Mouse (Mus musculus) heart, postnatal 4 days (tissue): ENCODE data around the gene Slc16a8. TPM values are rescaled to one million over a fixed set of nuclear protein-coding genes. Genes with fewer than 3 reads are reported as not detected.
"Not testable (repeated sequence)": the region's sequence is repeated elsewhere in the genome, so short reads cannot be mapped to it uniquely, and the experiment has no call there.

ENCODE experiments used
- DNase-seq: peaks from one replicate; pipeline ENCODE4 v3.0.0; 2021
- total RNA-seq, 2 experiments: library from RNA; stranded (reverse); gene quantifications; 2 replicates each; pipeline ENCODE4 v1.2.3; 2021

Slc16a8 gene
- total RNA-seq, 2 experiments from 2014 or later = 0.23 to 0.31 TPM

DNA sequence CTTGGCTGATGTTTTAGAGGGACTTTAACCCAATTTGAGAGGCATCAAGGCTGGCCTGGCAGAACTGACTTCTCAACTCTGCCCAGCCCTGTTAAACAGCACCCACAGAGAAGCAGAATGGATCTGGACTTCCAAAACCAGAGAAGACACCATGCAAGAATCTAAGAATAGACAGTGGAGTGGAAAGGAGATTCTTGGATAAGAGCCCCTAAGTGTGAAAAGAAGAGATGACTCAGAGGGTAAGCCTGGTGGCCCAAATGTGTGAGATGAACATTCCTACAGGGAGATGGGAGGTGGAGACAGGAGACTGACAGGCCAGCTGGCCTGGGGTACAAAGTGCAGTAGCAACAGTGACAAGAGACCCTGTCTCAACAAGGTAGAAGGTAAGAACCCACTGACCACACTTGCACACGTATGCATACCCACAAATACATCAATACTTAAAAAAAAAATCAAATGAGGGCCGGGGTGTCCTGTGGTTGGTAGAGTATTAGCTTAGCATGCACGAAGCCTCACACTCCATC lies 8.3 kb upstream of the Slc16a8 start:
- no peak for DNase-seq

- no peak for DNase-seq
These were observed 7.8 kb upstream of the Slc16a8 start for GRCm38 (mm10) chr15:79262375-79262774.

DNA sequence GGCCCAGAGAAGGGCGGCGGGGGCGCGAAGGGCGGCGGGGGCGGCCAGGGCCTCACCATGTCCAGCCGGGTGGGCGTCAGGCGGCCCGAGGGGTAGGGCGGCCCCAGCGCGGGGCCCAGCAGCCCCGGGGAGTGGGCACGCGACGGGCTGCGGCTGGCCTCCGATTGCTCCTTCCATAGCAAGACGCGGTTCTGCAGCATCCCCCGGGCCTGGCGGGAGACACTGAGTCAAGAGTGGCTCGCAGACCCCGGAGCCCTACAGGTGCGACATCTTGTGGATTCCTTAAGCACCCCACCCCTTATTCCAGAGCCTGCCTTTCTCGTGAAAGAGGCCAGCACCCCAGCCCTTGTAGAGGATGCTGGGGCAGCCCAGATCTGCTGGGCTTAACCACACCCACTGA lies 7.2 kb upstream of the Slc16a8 start:
- no peak for DNase-seq

DNA sequence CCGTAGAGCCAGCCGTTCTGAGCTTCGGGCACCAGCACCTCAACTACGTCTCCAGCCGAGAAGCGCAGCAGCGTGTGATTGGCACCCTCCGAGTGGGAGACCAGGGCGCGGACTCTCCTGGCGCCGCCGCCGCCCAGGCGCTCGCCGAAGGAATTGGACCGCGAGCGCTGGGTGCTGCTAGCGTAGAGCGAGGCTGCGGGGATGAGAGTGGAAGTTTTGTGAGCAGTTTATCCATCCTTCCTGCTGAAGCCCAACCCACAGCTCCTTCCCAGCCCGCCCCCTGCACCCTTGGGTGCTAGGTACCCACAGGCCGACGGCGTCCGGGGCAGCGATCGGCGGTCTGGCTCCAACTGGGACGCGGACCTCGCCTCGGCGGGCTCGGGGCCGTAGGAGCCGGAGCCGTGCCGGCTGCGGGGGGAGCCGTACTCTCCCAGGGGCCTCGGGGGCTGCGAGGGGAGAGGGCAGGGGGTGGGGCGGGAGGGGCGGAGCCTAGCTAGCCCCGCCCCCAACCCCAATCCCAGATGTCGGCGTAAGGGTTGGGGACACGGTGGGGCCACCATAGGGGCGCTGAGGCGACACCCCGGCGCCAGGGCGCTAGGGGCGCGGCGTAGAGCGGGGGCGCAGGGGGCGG lies 6.6 kb upstream of the Slc16a8 start:
- DNase-seq = peak; percentile 46

DNA sequence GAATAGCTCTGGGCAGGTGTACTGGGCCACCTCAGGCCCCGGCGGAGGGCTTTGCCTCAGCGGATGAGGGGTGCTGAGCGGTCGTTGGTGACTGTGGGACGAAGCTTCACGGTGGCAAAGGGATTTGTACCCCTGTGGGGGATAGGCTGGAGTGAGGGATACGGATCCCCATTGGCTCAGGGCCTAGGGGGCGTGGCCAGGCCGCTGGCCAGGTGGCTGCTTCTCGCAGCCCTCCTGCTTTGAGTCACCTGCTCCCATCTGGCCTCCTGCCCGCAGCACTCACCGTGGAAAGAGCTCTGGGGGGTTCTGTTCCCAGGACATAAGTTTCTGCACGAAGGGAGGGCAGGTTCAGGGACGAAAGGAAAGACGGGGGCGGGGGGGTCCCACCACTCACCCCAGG lies 4.0 kb upstream of the Slc16a8 start:
- DNase-seq = no peak

GRCm38 (mm10) chr15:79252580-79252979 lies 2.0 kb downstream of the Slc16a8 start:
- no peak for DNase-seq

GRCm38 (mm10) chr15:79251781-79252491 lies 2.6 kb downstream of the Slc16a8 start:
- DNase-seq = peak; percentile 28

DNA sequence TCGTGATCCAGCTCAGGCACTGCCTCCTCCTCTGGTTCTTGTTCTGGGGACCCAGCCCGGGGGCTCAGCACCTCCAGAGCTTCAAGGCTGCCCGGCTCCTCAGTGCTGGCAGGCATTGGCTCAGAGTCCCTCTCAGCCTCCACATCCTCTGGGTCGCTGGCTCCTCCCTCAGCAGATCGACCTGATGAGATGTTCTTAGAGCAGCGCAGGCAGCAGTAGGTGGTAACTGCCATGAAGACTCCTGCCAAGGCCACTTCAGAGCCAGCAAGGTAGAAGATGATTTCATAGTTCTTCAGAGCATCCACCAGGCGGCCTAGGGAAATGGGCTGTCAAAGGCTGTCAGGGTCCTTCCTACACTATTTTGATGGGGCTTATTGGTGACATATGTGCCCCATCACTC lies 3.4 kb downstream of the Slc16a8 start:
- DNase-seq = no peak

GRCm38 (mm10) chr15:79250236-79250635 lies 4.3 kb downstream of the Slc16a8 start:
- DNase-seq = no peak

GRCm38 (mm10) chr15:79245321-79245720 lies 9.2 kb downstream of the Slc16a8 start:
- DNase-seq = no peak

DNA sequence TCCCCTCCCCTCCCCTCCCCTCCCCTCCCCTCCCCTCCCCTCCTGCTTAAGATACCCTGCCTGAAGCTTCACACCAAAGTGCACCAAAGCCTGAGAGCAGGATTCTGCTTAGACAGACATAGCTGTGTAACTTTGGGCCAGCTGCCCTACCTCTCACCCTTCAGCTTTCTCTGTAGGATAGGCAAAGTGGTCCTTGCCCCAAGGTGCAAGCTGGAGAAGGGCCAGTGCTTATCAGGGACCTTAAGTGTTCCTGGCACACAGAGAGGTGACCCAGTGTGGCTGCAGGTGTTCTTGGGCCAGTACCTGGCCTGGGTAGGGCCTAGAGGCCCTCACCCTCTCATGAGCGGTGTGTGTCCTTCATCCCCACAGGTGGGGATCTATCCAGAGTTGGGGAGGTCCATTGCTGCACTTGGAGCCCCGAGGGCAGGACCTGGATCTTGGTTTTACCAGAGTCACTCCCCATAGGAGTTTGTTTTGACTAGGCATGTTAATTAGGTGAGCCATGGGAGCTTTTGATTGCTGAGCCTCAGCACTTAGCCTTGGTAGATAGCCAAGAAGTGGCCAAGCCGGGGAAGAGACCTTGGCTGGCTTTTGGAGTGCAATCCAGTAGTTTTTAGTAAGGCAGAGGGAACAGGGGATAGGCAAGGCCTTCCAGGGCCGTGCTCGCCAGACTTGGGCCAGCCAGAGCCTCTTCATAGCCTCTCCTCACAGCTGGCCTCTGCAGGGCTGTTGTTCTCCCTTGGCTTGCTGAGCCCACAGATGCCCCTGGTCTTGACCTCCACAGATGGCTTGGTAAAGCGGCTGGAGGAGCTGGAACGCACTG lies 10.3 kb downstream of the Slc16a8 start:
- DNase-seq = peak; percentile 24

GRCm38 (mm10) chr15:79243234-79244042 lies 11.1 kb downstream of the Slc16a8 start:
- DNase-seq = peak; percentile 98

GRCm38 (mm10) chr15:79242574-79243233 lies 11.9 kb downstream of the Slc16a8 start:
- no peak for DNase-seq

- no peak for DNase-seq
These were observed 16.5 kb downstream of the Slc16a8 start for GRCm38 (mm10) chr15:79238036-79238435.

DNA sequence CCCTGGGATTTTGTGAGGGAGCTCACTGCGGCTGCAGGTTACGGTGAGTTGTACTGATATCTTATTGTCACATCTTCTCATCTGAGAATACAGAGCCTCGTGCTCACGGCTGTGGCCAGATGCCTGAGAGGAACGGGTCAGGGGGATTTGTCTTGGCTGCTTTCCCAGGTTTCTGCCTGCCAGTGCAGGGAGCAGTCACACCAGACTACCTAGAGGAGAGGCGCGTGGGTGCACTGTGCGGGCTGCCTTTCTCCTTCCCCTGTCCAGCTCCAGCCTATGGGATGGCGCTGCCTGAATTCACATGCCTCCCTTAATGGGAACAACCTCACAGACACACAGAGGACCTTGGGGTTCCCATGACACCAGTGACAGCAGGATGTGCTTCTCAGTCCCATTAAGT lies 19.3 kb downstream of the Slc16a8 start:
- peak; percentile 37 for DNase-seq

GRCm38 (mm10) chr15:79229058-79229821 lies 25.3 kb downstream of the Slc16a8 start, which contains the start of the genes Pick1 and Gm49486:
Gene Pick1 (plus strand): TSS chr15:79229173.
Gene Gm49486 (plus strand): TSS chr15:79229391.
- peak; percentile 92 for DNase-seq

DNA sequence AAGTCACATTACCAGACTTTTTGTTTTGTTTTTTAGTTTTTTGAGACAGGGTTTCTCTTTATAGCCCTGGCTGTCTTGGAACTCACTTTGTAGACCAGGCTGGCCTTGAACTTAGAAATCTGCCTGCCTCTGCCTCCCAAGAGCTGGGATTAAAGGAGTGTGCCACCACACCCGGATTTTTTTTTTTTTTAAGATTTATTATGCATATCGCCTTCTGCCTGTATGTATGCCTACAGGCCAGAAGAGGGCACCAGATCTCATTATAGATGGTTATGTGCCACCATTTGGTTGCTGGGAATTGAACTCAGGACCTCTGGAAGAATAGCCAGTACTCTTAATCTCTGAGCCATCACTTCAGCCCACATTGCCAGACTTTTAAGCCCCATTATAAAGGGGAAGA lies 28.8 kb downstream of the Slc16a8 start:
- DNase-seq = not testable (repeated sequence)

GRCm38 (mm10) chr15:79224685-79225084 lies 29.9 kb downstream of the Slc16a8 start:
- peak; percentile 96 for DNase-seq

- no peak for DNase-seq
These were observed 30.9 kb downstream of the Slc16a8 start for GRCm38 (mm10) chr15:79223641-79224040.

DNA sequence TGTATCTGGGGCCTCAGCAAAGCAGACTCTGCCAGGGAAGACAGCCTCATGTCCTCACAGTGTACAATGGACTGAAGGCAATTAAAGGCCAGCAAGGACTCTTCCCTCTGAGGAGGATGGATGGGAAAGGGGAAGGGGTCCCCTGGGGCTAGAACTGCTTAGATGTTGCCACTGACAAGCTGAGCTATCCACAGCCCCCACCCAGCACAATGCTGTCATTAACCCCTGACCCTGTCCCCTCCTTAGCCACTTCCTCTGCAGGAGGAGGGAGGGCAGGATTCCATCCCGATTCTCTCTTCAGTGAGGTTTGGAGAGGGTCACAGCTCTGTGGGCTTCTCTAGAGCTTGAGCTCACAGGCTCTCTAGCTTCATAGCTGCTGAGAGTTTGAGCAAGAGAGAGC lies 35.0 kb downstream of the Slc16a8 start:
- no peak for DNase-seq

GRCm38 (mm10) chr15:79216191-79216590 lies 38.4 kb downstream of the Slc16a8 start:
- DNase-seq = no peak
